Mouse (Mus musculus) thymus, postnatal 0 days (tissue): ENCODE measurements around the gene Sac3d1. TPM values are rescaled to one million over a fixed set of nuclear protein-coding genes. Genes with fewer than 3 reads are reported as not detected.
A peak's percentile ranks its signal among the peaks of the same experiment; 100 is the strongest.
"Not testable (repeated sequence)": the region's sequence is repeated elsewhere in the genome, so short reads cannot be mapped to it uniquely, and the experiment has no call there.

Experiments used
- DNase-seq: peaks from one replicate; pipeline ENCODE4 v3.0.0-alpha.2; 2015; ENCODE audit warnings: low spot score
- polyA plus RNA-seq: library from polyadenylated mRNA; unstranded; fragments of >200 nt; fragmentation: Nextera tagmentation; extraction: Ambion mirVana; gene quantifications from 2 replicates; pipeline ENCODE4 v1.2.1, GENCODE M21; 2015

Sac3d1 gene
- 46.4 and 48.5 TPM in 2 replicates for polyA plus RNA-seq

- DNase-seq: peak; percentile 93
These were observed at the start of gene Sac3d1 for GRCm38 (mm10) chr19:6117986-6118676. Sac3d1 (minus strand) TSS chr19:6118650.

- no peak for DNase-seq
These were observed 48.3 kb upstream of the Sac3d1 start for GRCm38 (mm10) chr19:6166750-6167149.

- no peak for DNase-seq
These were observed 45.6 kb upstream of the Sac3d1 start for GRCm38 (mm10) chr19:6163872-6164547.

GRCm38 (mm10) chr19:6157220-6157619, 38.8 kb upstream of the Sac3d1 start:
- no peak for DNase-seq

GRCm38 (mm10) chr19:6156372-6156771, 37.9 kb upstream of the Sac3d1 start:
- DNase-seq: no peak

GRCm38 (mm10) chr19:6155174-6155573, 36.7 kb upstream of the Sac3d1 start:
- DNase-seq: no peak

GRCm38 (mm10) chr19:6144842-6145241, 26.4 kb upstream of the Sac3d1 start:
- no peak for DNase-seq

- DNase-seq: peak; percentile 91
These were observed 22.9 kb upstream of the Sac3d1 start, which contains the start of gene Arl2 for GRCm38 (mm10) chr19:6141394-6141749. Arl2 (minus strand) TSS chr19:6141548.

- peak; percentile 98 for DNase-seq
These were observed 22.4 kb upstream of the Sac3d1 start, which contains the start of gene Batf2 for GRCm38 (mm10) chr19:6140678-6141393. Batf2 (plus strand) TSS chr19:6140983.

GRCm38 (mm10) chr19:6140374-6140677, 21.9 kb upstream of the Sac3d1 start:
- no peak for DNase-seq

GRCm38 (mm10) chr19:6139701-6140100, 21.3 kb upstream of the Sac3d1 start:
- DNase-seq: no peak

GRCm38 (mm10) chr19:6136397-6136796, 17.9 kb upstream of the Sac3d1 start:
- DNase-seq: no peak

GRCm38 (mm10) chr19:6133197-6133596, 14.7 kb upstream of the Sac3d1 start:
- DNase-seq: not testable (repeated sequence)

GRCm38 (mm10) chr19:6132171-6132827, 13.8 kb upstream of the Sac3d1 start:
- DNase-seq: no peak

- DNase-seq: not testable (repeated sequence)
These were observed 12.1 kb upstream of the Sac3d1 start for GRCm38 (mm10) chr19:6130414-6131128.

- peak; percentile 99 for DNase-seq
These were observed 9.4 kb upstream of the Sac3d1 start, which contains the start of gene Snx15 for GRCm38 (mm10) chr19:6127760-6128341. Snx15 (minus strand) TSS chr19:6128304.

GRCm38 (mm10) chr19:6126789-6127580, 8.5 kb upstream of the Sac3d1 start:
- no peak for DNase-seq

GRCm38 (mm10) chr19:6126289-6126688, 7.8 kb upstream of the Sac3d1 start:
- DNase-seq: peak; percentile 73

GRCm38 (mm10) chr19:6124898-6125297, 6.4 kb upstream of the Sac3d1 start:
- DNase-seq: no peak

- DNase-seq: no peak
These were observed 4.9 kb upstream of the Sac3d1 start for GRCm38 (mm10) chr19:6123330-6123729.
